Mouse (Mus musculus) cortical plate, adult 2 months (tissue): Measurements from ENCODE around the gene Arid1b.

Experiments used
- CTCF ChIP-seq: fragments of 200-500 bp; IDR thresholded peaks from 2 replicates; pipeline ENCODE4 v1.5.1; 2011; ENCODE audit warnings: mild to moderate bottlenecking, control low read depth, low read length; ENCODE audit not compliant: insufficient read depth; ENCODE audit errors: extremely low read depth
- POLR2A ChIP-seq: fragments of 200-500 bp; IDR thresholded peaks from 2 replicates; pipeline ENCODE4 v1.6.1; 2011; ENCODE audit warnings: mild to moderate bottlenecking, low read length, control low read depth; ENCODE audit not compliant: insufficient read depth; ENCODE audit errors: extremely low read depth

- TF ChIP-seq POLR2A (no peak), CTCF (peak; percentile 13; the same call in 1 of the 2 replicates)
Observed at GRCm38 (mm10) chr17:5217852-5218845, 224.0 kb downstream of the Arid1b start.
